ENCODE assay signal across 11 mouse cellular contexts in the genomic region with DNA sequence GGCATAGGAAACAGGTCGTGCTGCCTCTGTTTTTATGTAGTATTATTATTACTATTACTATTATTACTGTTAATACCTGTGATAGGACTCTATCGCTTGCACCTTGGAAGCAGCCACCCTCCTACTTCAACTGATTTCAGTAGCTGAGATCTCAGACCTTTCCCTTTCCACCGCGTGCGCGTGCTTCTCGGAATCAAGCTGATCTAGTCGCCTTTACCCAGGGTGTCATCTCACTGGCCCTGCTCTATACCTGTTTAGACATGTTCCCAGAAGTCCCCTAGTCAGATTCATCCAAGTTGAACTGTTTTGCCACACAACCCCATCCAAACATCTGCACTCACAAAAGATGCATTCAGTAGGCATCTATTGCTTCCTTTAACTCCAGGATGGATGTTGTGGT. TPM values are rescaled to one million over a fixed set of nuclear protein-coding genes. Genes with fewer than 3 reads are reported as not detected.
DNase-seq lines count a peak whose midpoint lies in the region; ATAC-seq lines count a peak whose summit lies in the region.
"Had no signal": no experiment of that assay in that cellular context is flagged by ENCODE, and none has a peak within 500 bp of the region (broad histone marks: within the 10 kb centered on the region; RNA-seq: fewer than 3 reads in every experiment).

No protein-coding gene starts in this region.

- no peaks in the 10 kb centered on the region for H3K9me3 ChIP-seq in liver, embryonic 12.5 days (replicated peaks)
- no peaks in the 10 kb centered on the region for H3K9me3 ChIP-seq in liver, embryonic 11.5 days (ENCODE audit: control insufficient read depth, low read length)
- no peaks in the 10 kb centered on the region for H3K9me3 ChIP-seq in hindbrain, embryonic 10.5 days
- H3K9me3 ChIP-seq in midbrain, embryonic 10.5 days (replicated peaks): no peaks in the 10 kb centered on the region
- H3K9me3 ChIP-seq: heart, embryonic 15.5 days; limb, embryonic 15.5 days had no signal

- no peak overlapping the region for H3K27ac ChIP-seq in liver, embryonic 12.5 days
- no peak overlapping the region for H3K27ac ChIP-seq in liver, embryonic 11.5 days (ENCODE audit: low read depth, low read length)
- no peak overlapping the region for H3K27ac ChIP-seq in hindbrain, embryonic 10.5 days
- H3K27ac ChIP-seq in midbrain, embryonic 10.5 days (replicated peaks): no peak overlapping the region
- H3K27ac ChIP-seq: heart, embryonic 15.5 days; limb, embryonic 15.5 days had no signal

- H3K36me3 ChIP-seq in liver, embryonic 12.5 days: no peaks in the 10 kb centered on the region
- H3K36me3 ChIP-seq in liver, embryonic 11.5 days (ENCODE audit: control insufficient read depth, insufficient read depth, low read length): no peaks in the 10 kb centered on the region
- no peaks in the 10 kb centered on the region for H3K36me3 ChIP-seq in hindbrain, embryonic 10.5 days
- no peaks in the 10 kb centered on the region for H3K36me3 ChIP-seq in midbrain, embryonic 10.5 days
- H3K36me3 ChIP-seq: heart, embryonic 15.5 days; limb, embryonic 15.5 days had no signal

- ATAC-seq in liver, embryonic 12.5 days: no peak
- no peak for ATAC-seq in liver, embryonic 11.5 days (replicated peaks; ENCODE audit: low FRiP score)
- ATAC-seq: CD4-positive, CD25-positive, alpha-beta regulatory T cell, adult 4 months; Patski had no signal

- H3K4me1 ChIP-seq in liver, embryonic 12.5 days: peaks cover 5% of the 10 kb centered on the region; the same call in 1 of the 2 replicates
- no peaks in the 10 kb centered on the region for H3K4me1 ChIP-seq in liver, embryonic 11.5 days (replicated peaks; ENCODE audit: control insufficient read depth, insufficient read depth, low read length)
- peaks cover 19% of the 10 kb centered on the region for H3K4me1 ChIP-seq in hindbrain, embryonic 10.5 days (replicated peaks)
- H3K4me1 ChIP-seq in midbrain, embryonic 10.5 days: peaks cover 16% of the 10 kb centered on the region

- no peak overlapping the region for H3K4me3 ChIP-seq in liver, embryonic 12.5 days
- no peak overlapping the region for H3K4me3 ChIP-seq in liver, embryonic 11.5 days (ENCODE audit: low read depth, low read length)
- peak overlapping the region; percentile 16; the same call in 1 of the 2 replicates for H3K4me3 ChIP-seq in hindbrain, embryonic 10.5 days
- H3K4me3 ChIP-seq in midbrain, embryonic 10.5 days: peak overlapping the region; percentile 35
- H3K4me3 ChIP-seq: heart, embryonic 15.5 days; limb, embryonic 15.5 days had no signal

- DNase-seq in liver, embryonic 11.5 days (ENCODE audit: low spot score): no peak
- no peak for DNase-seq in hindbrain, embryonic 10.5 days (ENCODE audit: low spot score)
- DNase-seq in midbrain, embryonic 10.5 days (ENCODE audit: low spot score): no peak
- no peak for DNase-seq in adrenal gland, postnatal 14 days
- no peak for DNase-seq in adrenal gland, postnatal 4 days (ENCODE audit: low spot score in 2 of 2)
- DNase-seq in urinary bladder, postnatal 10 days (ENCODE audit: low spot score): no peak

- H3K27me3 ChIP-seq in liver, embryonic 12.5 days (replicated peaks): peaks cover 13% of the 10 kb centered on the region; the same call in 1 of the 2 replicates
- no peaks in the 10 kb centered on the region for H3K27me3 ChIP-seq in liver, embryonic 11.5 days (replicated peaks; ENCODE audit: control insufficient read depth, insufficient read depth, low read length)
- H3K27me3 ChIP-seq in hindbrain, embryonic 10.5 days (ENCODE audit: insufficient read depth, poor library complexity, severe bottlenecking): no peaks in the 10 kb centered on the region
- H3K27me3 ChIP-seq in midbrain, embryonic 10.5 days (ENCODE audit: low read depth, poor library complexity, severe bottlenecking): no peaks in the 10 kb centered on the region

- H3K4me2 ChIP-seq in liver, embryonic 12.5 days: peak overlapping the region; percentile 7; the same call in 1 of the 2 replicates
- no peak overlapping the region; the same call in 1 of the 2 replicates for H3K4me2 ChIP-seq in liver, embryonic 11.5 days
- H3K4me2 ChIP-seq: heart, embryonic 15.5 days; limb, embryonic 15.5 days had no signal

- 53% methylated on average over 8 of the region's 8 CpGs for WGBS in liver, embryonic 12.5 days (ENCODE audit: insufficient replicate concordance)
- 56% methylated on average over 8 of the region's 8 CpGs for WGBS in liver, embryonic 11.5 days
- WGBS in hindbrain, embryonic 10.5 days: 60% methylated on average over 8 of the region's 8 CpGs
- WGBS in midbrain, embryonic 10.5 days: 54% methylated on average over 8 of the region's 8 CpGs

- no peak overlapping the region for H3K9ac ChIP-seq in liver, embryonic 12.5 days
- H3K9ac ChIP-seq in liver, embryonic 11.5 days (ENCODE audit: low read depth, low read length): no peak overlapping the region
- H3K9ac ChIP-seq: heart, embryonic 15.5 days; limb, embryonic 15.5 days had no signal

RNA-seq across cellular contexts. Expression of a gene that starts 14.7 kb away (rescaled TPM):
- polyA plus RNA-seq in liver, embryonic 12.5 days (2016; fragmentation: Nextera tagmentation; extraction: Ambion mirVana): 27.1 and 28.5 TPM in 2 replicates
- 38.8 and 39.6 TPM in 2 replicates for polyA plus RNA-seq in liver, embryonic 11.5 days (2014; fragmentation: Nextera tagmentation; extraction: Ambion mirVana)
- polyA plus RNA-seq in hindbrain, embryonic 10.5 days (2016; fragmentation: Nextera tagmentation; extraction: Ambion mirVana): 43.0 and 52.3 TPM in 2 replicates
- 45.6 and 46.9 TPM in 2 replicates for polyA plus RNA-seq in midbrain, embryonic 10.5 days (2016; fragmentation: Nextera tagmentation; extraction: Ambion mirVana)
- 31.5 and 33.4 TPM in 2 replicates for total RNA-seq in adrenal gland, postnatal 14 days (2021)
- 10 to 100 TPM; 34.4 to 37.3 TPM for total RNA-seq in adrenal gland, postnatal 4 days (2021)

RNA-seq across cellular contexts. Expression of a gene that starts 23.2 kb away (rescaled TPM):
- polyA plus RNA-seq in liver, embryonic 12.5 days (2016; fragmentation: Nextera tagmentation; extraction: Ambion mirVana): 10.2 and 10.7 TPM in 2 replicates
- polyA plus RNA-seq in liver, embryonic 11.5 days (2014; fragmentation: Nextera tagmentation; extraction: Ambion mirVana): 14.0 and 15.0 TPM in 2 replicates
- polyA plus RNA-seq in hindbrain, embryonic 10.5 days (2016; fragmentation: Nextera tagmentation; extraction: Ambion mirVana): 13.3 and 15.5 TPM in 2 replicates
- polyA plus RNA-seq in midbrain, embryonic 10.5 days (2016; fragmentation: Nextera tagmentation; extraction: Ambion mirVana): 11.7 and 15.1 TPM in 2 replicates
- total RNA-seq in adrenal gland, postnatal 14 days (2021): 27.1 and 29.5 TPM in 2 replicates
- 10 to 100 TPM; 30.5 to 33.5 TPM for total RNA-seq in adrenal gland, postnatal 4 days (2021)

RNA-seq across cellular contexts. Expression of a gene that starts 43.2 kb away (rescaled TPM):
- 3.8 and 4.1 TPM in 2 replicates for polyA plus RNA-seq in liver, embryonic 12.5 days (2016; fragmentation: Nextera tagmentation; extraction: Ambion mirVana)
- 5.8 and 6.2 TPM in 2 replicates for polyA plus RNA-seq in liver, embryonic 11.5 days (2014; fragmentation: Nextera tagmentation; extraction: Ambion mirVana)
- 2.4 and 2.6 TPM in 2 replicates for polyA plus RNA-seq in hindbrain, embryonic 10.5 days (2016; fragmentation: Nextera tagmentation; extraction: Ambion mirVana)
- 2.4 and 3.1 TPM in 2 replicates for polyA plus RNA-seq in midbrain, embryonic 10.5 days (2016; fragmentation: Nextera tagmentation; extraction: Ambion mirVana)
- 18.7 and 20.9 TPM in 2 replicates for total RNA-seq in adrenal gland, postnatal 14 days (2021)
- 10 to 100 TPM; 21.0 to 22.2 TPM for total RNA-seq in adrenal gland, postnatal 4 days (2021)

RNA-seq across cellular contexts. Expression of a gene that starts 49.7 kb away (rescaled TPM):
- polyA plus RNA-seq in liver, embryonic 12.5 days (2016; fragmentation: Nextera tagmentation; extraction: Ambion mirVana): 66.2 and 71.0 TPM in 2 replicates
- polyA plus RNA-seq in liver, embryonic 11.5 days (2014; fragmentation: Nextera tagmentation; extraction: Ambion mirVana): 98.7 and 102 TPM in 2 replicates
- polyA plus RNA-seq in hindbrain, embryonic 10.5 days (2016; fragmentation: Nextera tagmentation; extraction: Ambion mirVana): 70.5 and 80.6 TPM in 2 replicates
- polyA plus RNA-seq in midbrain, embryonic 10.5 days (2016; fragmentation: Nextera tagmentation; extraction: Ambion mirVana): 77.0 and 78.4 TPM in 2 replicates
- total RNA-seq in adrenal gland, postnatal 14 days (2021): 61.6 and 63.5 TPM in 2 replicates
- total RNA-seq in adrenal gland, postnatal 4 days (2021): 10 to 100 TPM; 65.9 to 66.3 TPM

RNA-seq across cellular contexts. Expression of a gene that starts 59.3 kb away (rescaled TPM):
- 28.3 and 30.2 TPM in 2 replicates for polyA plus RNA-seq in liver, embryonic 12.5 days (2016; fragmentation: Nextera tagmentation; extraction: Ambion mirVana)
- 48.4 and 53.7 TPM in 2 replicates for polyA plus RNA-seq in liver, embryonic 11.5 days (2014; fragmentation: Nextera tagmentation; extraction: Ambion mirVana)
- 50.9 and 61.6 TPM in 2 replicates for polyA plus RNA-seq in hindbrain, embryonic 10.5 days (2016; fragmentation: Nextera tagmentation; extraction: Ambion mirVana)
- 59.5 and 70.0 TPM in 2 replicates for polyA plus RNA-seq in midbrain, embryonic 10.5 days (2016; fragmentation: Nextera tagmentation; extraction: Ambion mirVana)
- 76.9 and 106 TPM in 2 replicates for total RNA-seq in adrenal gland, postnatal 14 days (2021)
- 10 to 100 TPM; 83.2 to 87.5 TPM for total RNA-seq in adrenal gland, postnatal 4 days (2021)

Comparison
In these comparisons a context has a peak if more than half of its experiments do, and no peak if none do; other contexts are left out.
1. H3K4me3 ChIP-seq: peak in hindbrain, embryonic 10.5 days (single experiment) and midbrain, embryonic 10.5 days (single experiment); none in liver, embryonic 12.5 days (single experiment) and liver, embryonic 11.5 days (single experiment).